Mouse (Mus musculus): Measurements from ENCODE around the gene Gm9918. TPM values are rescaled to one million over a fixed set of nuclear protein-coding genes. Genes with fewer than 3 reads are reported as not detected.
A peak's percentile ranks its signal among the peaks of the same experiment; 100 is the strongest.

The Gm9918 gene
- total RNA-seq, 1 experiment from 2014 or later, result not detected

GRCm38 (mm10) chr15:102311489-102311888 lies 41.1 kb downstream of the Gm9918 start:
- ATAC-seq (ENCODE audit: extremely low read depth, insufficient number of reproducible peaks, low FRiP score, poor library complexity, severe bottlenecking), result no peak

- ATAC-seq (ENCODE audit: extremely low read depth, insufficient number of reproducible peaks, low FRiP score, poor library complexity, severe bottlenecking), result no peak
Observed at GRCm38 (mm10) chr15:102315292-102315691, 44.9 kb downstream of the Gm9918 start.

DNA sequence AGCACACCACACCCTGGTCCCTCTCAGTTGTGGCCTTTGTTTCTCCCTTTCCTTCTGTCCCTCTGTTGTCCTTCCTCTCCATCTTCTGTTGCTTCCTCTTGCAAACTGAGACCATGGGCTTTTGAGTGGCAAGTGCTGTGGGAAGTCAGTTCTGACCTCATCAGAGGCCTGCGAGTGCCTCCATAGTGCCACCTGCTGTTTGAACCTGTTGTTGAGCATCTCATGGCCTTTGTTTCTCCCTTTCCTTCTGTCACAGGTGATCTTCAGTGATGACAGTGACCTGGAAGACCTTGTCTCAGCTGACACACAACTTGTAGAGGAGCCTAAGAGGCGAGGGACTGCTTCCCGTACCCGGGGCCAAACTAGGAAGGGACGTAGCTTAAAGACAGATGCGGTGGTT lies 45.9 kb downstream of the Gm9918 start:
- ATAC-seq (ENCODE audit: extremely low read depth, insufficient number of reproducible peaks, low FRiP score, poor library complexity, severe bottlenecking), result peak; percentile 85

Other genes starting within 250 kb of the Gm9918 start
- gene Krt18, start 242.4 kb upstream of the Gm9918 start, total RNA-seq (2017), result 0.37 and 1.0 TPM in 2 replicates
- 186 and 190 TPM in 2 replicates for gene Eif4b, start 196.8 kb upstream of the Gm9918 start, total RNA-seq (2017)
- gene Tns2, start 170.2 kb upstream of the Gm9918 start, total RNA-seq (2017), result 0.70 TPM in 1 of 2 replicates, not detected in the other
- 47.0 and 56.1 TPM in 2 replicates for gene Spryd3, start 134.3 kb upstream of the Gm9918 start, total RNA-seq (2017)
- gene Igfbp6, start 126.2 kb upstream of the Gm9918 start, total RNA-seq (2017), result 4.7 and 6.5 TPM in 2 replicates
- 13.3 and 14.4 TPM in 2 replicates for gene Soat2, start 120.0 kb upstream of the Gm9918 start, total RNA-seq (2017)
- 118 and 120 TPM in 2 replicates for gene Zfp740, start 67.3 kb upstream of the Gm9918 start, total RNA-seq (2017)
- 47.6 and 56.0 TPM in 2 replicates for gene Csad, start 65.8 kb upstream of the Gm9918 start, total RNA-seq (2017)
- gene Itgb7, start 38.6 kb upstream of the Gm9918 start, total RNA-seq (2017), result 338 and 351 TPM in 2 replicates
- gene Rarg, start 13.0 kb upstream of the Gm9918 start, total RNA-seq (2017), result 28.2 and 38.3 TPM in 2 replicates
- 21.6 and 22.6 TPM in 2 replicates for gene Mfsd5, start 8.9 kb downstream of the Gm9918 start, total RNA-seq (2017)
- gene Espl1, start 25.7 kb downstream of the Gm9918 start, total RNA-seq (2017), result 1.2 and 6.1 TPM in 2 replicates
- gene Pfdn5, start 55.6 kb downstream of the Gm9918 start, total RNA-seq (2017), result 495 and 562 TPM in 2 replicates
- gene Myg1, start 61.1 kb downstream of the Gm9918 start, total RNA-seq (2017), result 44.2 and 56.0 TPM in 2 replicates
- 46.0 and 50.6 TPM in 2 replicates for gene Aaas, start 80.2 kb downstream of the Gm9918 start, total RNA-seq (2017)
- not detected in 2 replicates for gene Sp7, start 96.6 kb downstream of the Gm9918 start, total RNA-seq (2017)
- gene Sp1, start 135.6 kb downstream of the Gm9918 start, total RNA-seq (2017), result 105 and 109 TPM in 2 replicates
- gene Amhr2, start 174.8 kb downstream of the Gm9918 start, total RNA-seq (2017), result 0.74 and 1.2 TPM in 2 replicates
- gene Prr13, start 188.5 kb downstream of the Gm9918 start, total RNA-seq (2017), result 272 and 296 TPM in 2 replicates
- gene Pcbp2, start 200.0 kb downstream of the Gm9918 start, total RNA-seq (2017), result 144 TPM in 2 replicates
- not detected in 2 replicates for gene Gm10337, start 233.2 kb downstream of the Gm9918 start, total RNA-seq (2017)
- gene Map3k12, start 246.5 kb downstream of the Gm9918 start, total RNA-seq (2017), result 0.93 and 1.2 TPM in 2 replicates
- 29.1 and 34.6 TPM in 2 replicates for gene Tarbp2, start 247.6 kb downstream of the Gm9918 start, total RNA-seq (2017)

Measured in neutrophil, adult 5-6 weeks (primary cell).